Mouse (Mus musculus): ENCODE measurements around the gene Mmd.

DNA sequence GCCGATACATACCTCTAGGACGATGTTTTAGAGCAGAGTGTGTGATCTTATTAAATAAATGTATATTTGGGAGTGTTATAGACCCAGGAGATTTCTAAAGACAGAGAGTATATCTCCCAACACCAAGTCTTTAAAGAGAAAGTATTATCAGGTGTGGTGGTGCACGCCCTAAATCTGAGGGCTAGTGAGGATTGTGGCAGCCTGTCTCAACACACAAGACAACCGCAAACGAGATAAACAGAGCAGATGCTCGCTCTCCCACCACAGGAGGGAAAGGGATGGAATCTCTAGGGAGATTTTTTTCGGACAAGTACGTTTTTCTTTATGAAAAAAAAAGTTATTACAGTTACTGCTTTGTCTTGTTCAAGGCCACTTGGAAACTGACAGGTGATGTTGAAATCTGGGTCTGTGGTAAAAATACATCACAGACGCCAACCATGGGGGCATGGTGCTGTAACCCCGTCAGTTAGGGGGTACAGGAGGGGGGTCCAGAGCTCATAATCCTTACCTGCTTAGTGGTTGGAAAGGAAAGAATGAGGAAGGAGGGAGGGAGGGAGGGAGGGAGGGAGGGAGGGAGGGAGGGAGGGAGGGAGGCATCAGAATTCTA, 9.2 kb downstream of the Mmd start:
- TF ChIP-seq EP300 (IDR thresholded peaks at IDR 0.05; ENCODE audit: insufficient read depth, low read depth, low read length) = no peak
- no peak for TF ChIP-seq CTCF (IDR thresholded peaks at IDR 0.05)

All from heart, adult 2 months (tissue).